Mouse (Mus musculus) embryonic facial prominence, embryonic 14.5 days (tissue): ENCODE measurements around the gene Bricd5. TPM values are rescaled to one million over a fixed set of nuclear protein-coding genes. Genes with fewer than 3 reads are reported as not detected.

ENCODE experiments used
- ATAC-seq: fragments of 200-750 bp; cut with Nextera tagmentation; 2 replicates; pipeline ENCODE4 v1.8.0; 2017; ENCODE audit warnings: low read depth, moderate number of reproducible peaks, moderate TSS enrichment
- DNase-seq: peaks from one replicate; pipeline ENCODE4 v3.0.0-alpha.2; 2015; ENCODE audit warnings: low spot score
- H3K27ac ChIP-seq: fragments of 300-500 bp; sonication (generic); replicated peaks from 2 replicates; pipeline ENCODE4 v1.5.1; 2014; ENCODE audit warnings: low read depth, mild to moderate bottlenecking, low read length, moderate library complexity
- H3K27me3 ChIP-seq: fragments of 300-500 bp; sonication (generic); replicated peaks from 2 replicates; pipeline ENCODE4 v1.6.1; 2014; ENCODE audit warnings: low read length; ENCODE audit not compliant: control insufficient read depth, insufficient read depth
- H3K36me3 ChIP-seq: fragments of 300-500 bp; sonication (generic); 2 replicates; pipeline ENCODE4 v1.6.1; 2014; ENCODE audit warnings: low read length, mixed read lengths; ENCODE audit not compliant: control insufficient read depth, insufficient read depth
- H3K4me1 ChIP-seq: fragments of 300-500 bp; sonication (generic); 2 replicates; pipeline ENCODE4 v1.6.1; 2014; ENCODE audit warnings: antibody characterized with exemption, low read length; ENCODE audit not compliant: control insufficient read depth, insufficient read depth
- H3K4me2 ChIP-seq: fragments of 300-500 bp; sonication (generic); 2 replicates; pipeline ENCODE4 v1.6.1; 2014; ENCODE audit warnings: low read depth, mild to moderate bottlenecking, low read length, moderate library complexity, mixed read lengths
- H3K4me3 ChIP-seq: fragments of 300-500 bp; sonication (generic); 2 replicates; pipeline ENCODE4 v1.5.1; 2014; ENCODE audit warnings: low read depth, mild to moderate bottlenecking, low read length
- H3K9ac ChIP-seq: fragments of 300-500 bp; sonication (generic); 2 replicates; pipeline ENCODE4 v1.6.1; 2014; ENCODE audit warnings: low read depth, mild to moderate bottlenecking, low read length, moderate library complexity, mixed read lengths
- H3K9me3 ChIP-seq: fragments of 300-500 bp; sonication (generic); 2 replicates; pipeline ENCODE4 v1.6.1; 2016; ENCODE audit warnings: low read length; ENCODE audit not compliant: control insufficient read depth
- WGBS: fragments of 180-500 bp; shearing (Covaris S2); extraction: QIAGEN DNeasy Blood & Tissue Kit; methylation state at CpG from one replicate; pipeline ENCODE4 v1.1.7; 2014; 5-methylcytosine and 5-hydroxymethylcytosine counted together
- polyA plus RNA-seq: library from polyadenylated mRNA; unstranded; fragments of >200 nt; fragmentation: Nextera tagmentation; extraction: Ambion mirVana; gene quantifications from 2 replicates; pipeline ENCODE4 v1.2.1, GENCODE M21; 2014

Bricd5 gene
- polyA plus RNA-seq, 1 experiment from 2014 or later: 2.0 TPM

GRCm38 (mm10) chr17:24469910-24470602 is 3.6 kb upstream of the Bricd5 start, which contains the start of the genes E4f1 and Pgp:
Gene E4f1, minus strand, starts transcription at chr17:24470313.
Gene Pgp, plus strand, starts transcription at chr17:24470392.
- peak within 1 kb of the TSS; percentile 76 for H3K27ac ChIP-seq
- under 1% methylated on average over 39 of the region's 75 CpGs for WGBS

GRCm38 (mm10) chr17:24470701-24471527 is 2.8 kb upstream of the Bricd5 start:
- peak; percentile 14; the same call in 1 of the 2 replicates for ATAC-seq
- DNase-seq: peak; percentile 11

More at GRCm38 (mm10) chr17:24469910-24470602, 3.6 kb upstream of the Bricd5 start, which contains the start of the genes E4f1 and Pgp:
- DNase-seq: peak; percentile 99
- Histone ChIP-seq H3K36me3 (peaks cover 12% of the 10 kb centered on the region), H3K4me2 (peak within 1 kb of the TSS; percentile 96), H3K27me3 (no peaks in the 10 kb centered on the region), H3K4me3 (peak within 1 kb of the TSS; percentile 89), H3K9ac (peak within 1 kb of the TSS; percentile 86), H3K4me1 (peaks cover 14% of the 10 kb centered on the region), H3K9me3 (no peaks in the 10 kb centered on the region)
- ATAC-seq: peak; percentile 99

GRCm38 (mm10) chr17:24472512-24472911 is 1.2 kb upstream of the Bricd5 start:
- WGBS: 88% methylated on average over 4 of the region's 4 CpGs
- Histone ChIP-seq H3K27me3 (no peaks in the 10 kb centered on the region), H3K9ac (no peak overlapping the region), H3K36me3 (peaks cover 36% of the 10 kb centered on the region), H3K4me3 (no peak overlapping the region; the same call in 1 of the 2 replicates), H3K9me3 (no peaks in the 10 kb centered on the region), H3K4me1 (peaks cover 14% of the 10 kb centered on the region), H3K4me2 (peak overlapping the region; percentile 96), H3K27ac (no peak overlapping the region)
- no peak for DNase-seq
- ATAC-seq: no peak

More at GRCm38 (mm10) chr17:24470701-24471527, 2.8 kb upstream of the Bricd5 start:
- Histone ChIP-seq H3K36me3 (peaks cover 20% of the 10 kb centered on the region), H3K4me3 (peak overlapping the region; percentile 89), H3K9ac (peak overlapping the region; percentile 86), H3K9me3 (no peaks in the 10 kb centered on the region), H3K27ac (peak overlapping the region; percentile 76), H3K27me3 (no peaks in the 10 kb centered on the region), H3K4me1 (peaks cover 14% of the 10 kb centered on the region), H3K4me2 (peak overlapping the region; percentile 96)
- WGBS: 1% methylated on average over 27 of the region's 68 CpGs

GRCm38 (mm10) chr17:24474557-24474956 is 873 bp downstream of the Bricd5 start:
- no peak overlapping the region for H3K27ac ChIP-seq
- ATAC-seq (no peak), DNase-seq (peak; percentile 56)
- H3K9me3 ChIP-seq: no peaks in the 10 kb centered on the region
- no peaks in the 10 kb centered on the region for H3K27me3 ChIP-seq
- no peak overlapping the region for H3K4me3 ChIP-seq
- H3K9ac ChIP-seq: no peak overlapping the region
- WGBS: 58% methylated on average over 5 of the region's 5 CpGs
- no peak overlapping the region for H3K4me2 ChIP-seq
- H3K36me3 ChIP-seq: peaks cover 40% of the 10 kb centered on the region
- H3K4me1 ChIP-seq: peaks cover 20% of the 10 kb centered on the region

GRCm38 (mm10) chr17:24475586-24475985 is 1.9 kb downstream of the Bricd5 start:
- no peak overlapping the region for H3K4me3 ChIP-seq

GRCm38 (mm10) chr17:24476022-24476776 is 2.5 kb downstream of the Bricd5 start:
- H3K9me3 ChIP-seq: no peaks in the 10 kb centered on the region
- H3K36me3 ChIP-seq: peaks cover 40% of the 10 kb centered on the region
- no peaks in the 10 kb centered on the region for H3K27me3 ChIP-seq
- no peak overlapping the region for H3K4me3 ChIP-seq
- no peak overlapping the region for H3K27ac ChIP-seq
- WGBS: 91% methylated on average over 10 of the region's 10 CpGs
- DNase-seq: no peak
- no peak for ATAC-seq
- H3K9ac ChIP-seq: no peak overlapping the region
- H3K4me1 ChIP-seq: peaks cover 19% of the 10 kb centered on the region
- H3K4me2 ChIP-seq: no peak overlapping the region

More at GRCm38 (mm10) chr17:24475586-24475985, 1.9 kb downstream of the Bricd5 start:
- DNase-seq (no peak), ATAC-seq (no peak)
- Histone ChIP-seq H3K27me3 (no peaks in the 10 kb centered on the region), H3K9ac (no peak overlapping the region), H3K4me2 (no peak overlapping the region), H3K9me3 (no peaks in the 10 kb centered on the region), H3K36me3 (peaks cover 40% of the 10 kb centered on the region), H3K4me1 (peaks cover 20% of the 10 kb centered on the region), H3K27ac (no peak overlapping the region)
- WGBS: 88% methylated on average over 6 of the region's 6 CpGs

DNA sequence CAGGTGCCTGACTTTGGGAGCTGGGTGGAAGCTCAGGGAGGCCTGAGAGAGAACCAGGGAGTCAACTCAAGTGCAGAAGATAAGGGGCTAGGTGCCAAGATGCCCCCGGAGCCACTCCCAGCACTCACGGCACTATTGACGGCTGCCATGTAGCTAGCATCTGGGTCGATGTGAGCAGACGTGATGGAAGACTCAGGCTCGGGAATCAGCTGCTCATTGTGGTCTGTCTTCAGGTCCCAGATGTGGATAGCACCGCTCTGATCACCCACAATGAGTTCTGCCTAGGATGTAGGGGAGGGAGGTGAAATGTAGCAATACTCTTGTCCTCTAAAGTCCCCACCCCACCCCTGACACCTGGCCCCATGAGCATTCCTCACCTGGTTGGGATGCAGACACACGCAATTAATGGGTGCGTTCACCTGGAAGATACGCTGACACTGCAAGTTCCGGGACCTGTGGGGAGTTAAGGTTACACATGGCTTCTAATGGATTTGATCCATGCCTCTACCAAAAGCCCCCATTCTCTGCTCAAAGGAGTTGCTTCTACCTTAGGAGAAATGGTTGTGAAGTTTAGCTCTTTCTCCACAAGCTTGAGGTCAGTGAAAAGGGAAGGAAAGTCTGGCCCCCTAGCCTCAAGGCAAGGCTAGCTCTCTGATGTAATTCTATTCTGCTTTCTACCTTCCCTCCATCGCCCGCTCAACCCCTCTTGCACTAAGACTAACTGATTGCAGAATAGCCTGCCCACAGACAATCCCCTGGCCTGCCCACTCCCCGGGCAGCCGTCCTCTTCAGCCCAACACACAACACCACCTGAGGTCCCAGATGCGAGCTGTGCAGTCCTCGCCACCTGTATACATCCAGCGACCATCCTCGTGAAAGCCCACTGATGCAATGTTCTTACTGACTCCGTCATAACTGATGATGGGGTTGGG is 3.6 kb downstream of the Bricd5 start:
- Histone ChIP-seq H3K9me3 (no peaks in the 10 kb centered on the region), H3K36me3 (peaks cover 40% of the 10 kb centered on the region), H3K27ac (no peak overlapping the region), H3K27me3 (no peaks in the 10 kb centered on the region), H3K4me2 (no peak overlapping the region), H3K4me1 (peaks cover 9% of the 10 kb centered on the region), H3K4me3 (peak overlapping the region; percentile 83; the same call in 1 of the 2 replicates), H3K9ac (no peak overlapping the region)
- WGBS: 93% methylated on average over 20 of the region's 20 CpGs
- DNase-seq (no peak), ATAC-seq (no peak)
